Mouse (Mus musculus): ENCODE data around the gene Nupr1. TPM values are rescaled to one million over a fixed set of nuclear protein-coding genes. Genes with fewer than 3 reads are reported as not detected.
"Not testable (repeated sequence)": the region's sequence is repeated elsewhere in the genome, so short reads cannot be mapped to it uniquely, and the experiment has no call there.

Gene Nupr1
- polyA plus RNA-seq, 1 experiment: 27.5 TPM

DNA sequence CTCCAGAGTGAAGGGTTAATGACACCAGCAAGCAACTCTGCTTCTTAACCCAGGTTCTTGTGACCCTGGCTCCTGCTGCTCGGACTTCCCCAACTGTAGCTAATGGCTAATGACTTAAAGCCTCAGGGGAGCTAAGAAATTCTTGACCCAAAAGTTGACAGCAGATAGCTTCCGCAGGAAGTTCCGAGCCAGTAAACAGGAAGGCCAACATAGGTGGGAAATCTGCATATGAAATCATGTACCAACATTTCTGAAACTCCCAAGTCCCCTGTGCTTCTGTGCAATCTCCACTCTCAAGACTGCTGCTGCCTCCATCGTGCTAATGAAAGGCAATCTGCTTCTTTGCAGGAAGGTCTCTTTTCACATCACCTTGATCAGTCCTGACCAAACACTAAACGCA, 15.0 kb upstream of the Nupr1 start:
- no peak for TF ChIP-seq FLI1 (IDR thresholded peaks at IDR 0.05; ENCODE audit: low read length)
- no peak for TF ChIP-seq GATA1 (IDR thresholded peaks at IDR 0.05; ENCODE audit: borderline replicate concordance, low read length)
- H3K36me3 ChIP-seq (replicated peaks; ENCODE audit: low read length): peaks cover 12% of the 10 kb centered on the region
- H3K4me1 ChIP-seq: peaks cover 81% of the 10 kb centered on the region
- H3K4me3 ChIP-seq (replicated peaks): no peak overlapping the region
- no peaks in the 10 kb centered on the region for H3K27me3 ChIP-seq (replicated peaks)
- H3K9me3 ChIP-seq: no peaks in the 10 kb centered on the region

DNA sequence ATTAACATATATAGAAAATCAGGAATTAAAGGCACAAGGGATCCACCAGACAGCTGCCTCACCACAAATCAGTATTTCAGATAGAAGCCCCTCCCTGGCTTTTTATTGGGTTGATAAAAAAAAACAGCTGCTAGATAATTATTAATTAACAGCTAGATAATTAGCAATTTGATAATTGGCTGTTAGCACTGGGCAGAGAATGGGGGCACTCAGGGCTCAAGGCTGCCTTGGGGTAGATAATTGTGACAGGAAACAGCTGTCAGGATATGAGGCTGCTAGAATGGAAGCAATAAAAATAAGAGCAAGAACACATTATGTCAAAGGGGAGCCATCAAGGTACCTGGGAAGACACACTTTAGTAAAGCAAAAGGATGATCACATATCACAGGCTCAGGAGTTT, 14.3 kb upstream of the Nupr1 start:
- Histone ChIP-seq H3K9me3 (no peaks in the 10 kb centered on the region), H3K4me1 (peaks cover 73% of the 10 kb centered on the region), H3K4me3 (replicated peaks) (no peak overlapping the region), H3K27me3 (replicated peaks) (no peaks in the 10 kb centered on the region), H3K36me3 (replicated peaks; ENCODE audit: low read length) (peaks cover 18% of the 10 kb centered on the region)
- TF ChIP-seq FLI1 (IDR thresholded peaks at IDR 0.05; ENCODE audit: low read length) (no peak), GATA1 (IDR thresholded peaks at IDR 0.05; ENCODE audit: borderline replicate concordance, low read length) (no peak)

DNA sequence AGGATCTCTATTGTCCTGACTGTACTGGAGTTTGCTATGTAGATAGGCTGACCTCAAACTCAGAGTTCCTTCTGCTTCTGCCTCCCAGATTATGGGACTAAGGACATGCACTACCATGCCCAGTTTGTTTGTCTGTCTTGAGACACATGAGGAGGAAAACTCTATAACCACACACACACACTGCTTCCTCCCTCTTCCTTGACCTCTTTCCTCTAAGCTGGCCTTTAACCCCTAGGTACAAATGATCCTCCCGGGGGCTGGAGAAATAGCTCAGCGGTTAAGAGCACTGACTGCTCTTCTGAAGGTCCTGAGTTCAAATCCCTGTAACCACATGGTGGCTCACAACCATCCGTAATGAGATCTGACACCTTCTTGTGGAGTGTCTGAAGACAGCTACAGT, 13.7 kb upstream of the Nupr1 start:
- no peaks in the 10 kb centered on the region for H3K27me3 ChIP-seq (replicated peaks)
- no peaks in the 10 kb centered on the region for H3K9me3 ChIP-seq
- no peak overlapping the region for H3K4me3 ChIP-seq (replicated peaks)
- TF ChIP-seq GATA1 (IDR thresholded peaks at IDR 0.05; ENCODE audit: borderline replicate concordance, low read length) (no peak), FLI1 (IDR thresholded peaks at IDR 0.05; ENCODE audit: low read length) (no peak)
- peaks cover 24% of the 10 kb centered on the region for H3K36me3 ChIP-seq (replicated peaks; ENCODE audit: low read length)
- H3K4me1 ChIP-seq: peaks cover 69% of the 10 kb centered on the region

DNA sequence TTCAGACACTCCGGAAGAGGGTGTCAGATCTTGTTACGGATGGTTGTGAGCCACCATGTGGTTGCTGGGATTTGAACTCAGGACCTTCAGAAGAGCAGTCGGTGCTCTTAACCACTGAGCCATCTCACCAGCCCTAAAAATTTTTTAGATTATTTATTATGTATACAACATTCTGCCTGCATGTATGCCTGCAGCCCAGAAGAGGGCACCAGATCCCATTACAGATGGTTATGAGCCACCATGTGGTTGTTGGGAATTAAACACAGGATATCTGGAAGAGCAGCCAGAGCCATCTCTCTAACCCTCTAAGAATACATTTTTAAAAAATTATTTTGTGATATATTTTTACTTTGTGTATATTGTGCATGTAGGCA, 12.6 kb upstream of the Nupr1 start:
- not testable (repeated sequence) for H3K9me3 ChIP-seq; H3K4me3 ChIP-seq (replicated peaks); H3K27me3 ChIP-seq (replicated peaks)
- peaks cover 65% of the 10 kb centered on the region for H3K4me1 ChIP-seq
- peaks cover 33% of the 10 kb centered on the region for H3K36me3 ChIP-seq (replicated peaks; ENCODE audit: low read length)

DNA sequence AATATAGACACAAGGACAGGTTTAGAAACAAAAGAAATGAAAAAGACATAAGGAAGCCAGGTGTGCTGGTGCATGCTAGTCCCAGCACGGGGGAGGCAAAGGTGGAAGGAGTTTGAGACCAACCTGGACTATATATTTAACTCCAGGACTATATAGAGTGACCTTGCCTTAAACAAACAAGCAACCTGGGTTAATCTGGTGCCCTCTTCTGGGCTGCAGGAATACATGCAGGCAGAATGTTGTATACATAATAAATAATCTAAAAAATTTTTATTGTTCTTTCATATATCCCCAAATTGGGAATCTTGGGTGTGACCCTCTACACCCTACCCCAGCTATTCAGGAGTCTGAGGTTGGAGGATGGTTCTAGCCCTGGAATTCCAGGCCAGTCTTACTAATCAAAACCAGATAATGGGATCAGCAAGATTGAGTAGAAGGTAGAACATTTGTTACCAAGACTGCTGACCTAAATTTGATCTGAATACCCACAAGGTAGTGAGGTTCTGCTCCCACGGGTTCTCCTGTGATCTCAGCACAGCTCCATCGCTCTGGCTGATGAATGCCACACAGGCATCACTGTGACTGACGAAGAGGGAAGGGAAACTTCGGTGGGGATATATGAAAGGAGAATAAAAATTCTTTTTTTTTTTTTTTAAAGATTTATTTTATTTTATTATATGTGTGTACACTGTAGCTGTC, 12.0 kb upstream of the Nupr1 start:
- no peaks in the 10 kb centered on the region for H3K27me3 ChIP-seq (replicated peaks)
- TF ChIP-seq FLI1 (IDR thresholded peaks at IDR 0.05; ENCODE audit: low read length) (no peak), GATA1 (IDR thresholded peaks at IDR 0.05; ENCODE audit: borderline replicate concordance, low read length) (no peak)
- H3K9me3 ChIP-seq: no peaks in the 10 kb centered on the region
- H3K4me3 ChIP-seq (replicated peaks): no peak overlapping the region
- H3K4me1 ChIP-seq: peaks cover 63% of the 10 kb centered on the region
- H3K36me3 ChIP-seq (replicated peaks; ENCODE audit: low read length): peaks cover 34% of the 10 kb centered on the region

DNA sequence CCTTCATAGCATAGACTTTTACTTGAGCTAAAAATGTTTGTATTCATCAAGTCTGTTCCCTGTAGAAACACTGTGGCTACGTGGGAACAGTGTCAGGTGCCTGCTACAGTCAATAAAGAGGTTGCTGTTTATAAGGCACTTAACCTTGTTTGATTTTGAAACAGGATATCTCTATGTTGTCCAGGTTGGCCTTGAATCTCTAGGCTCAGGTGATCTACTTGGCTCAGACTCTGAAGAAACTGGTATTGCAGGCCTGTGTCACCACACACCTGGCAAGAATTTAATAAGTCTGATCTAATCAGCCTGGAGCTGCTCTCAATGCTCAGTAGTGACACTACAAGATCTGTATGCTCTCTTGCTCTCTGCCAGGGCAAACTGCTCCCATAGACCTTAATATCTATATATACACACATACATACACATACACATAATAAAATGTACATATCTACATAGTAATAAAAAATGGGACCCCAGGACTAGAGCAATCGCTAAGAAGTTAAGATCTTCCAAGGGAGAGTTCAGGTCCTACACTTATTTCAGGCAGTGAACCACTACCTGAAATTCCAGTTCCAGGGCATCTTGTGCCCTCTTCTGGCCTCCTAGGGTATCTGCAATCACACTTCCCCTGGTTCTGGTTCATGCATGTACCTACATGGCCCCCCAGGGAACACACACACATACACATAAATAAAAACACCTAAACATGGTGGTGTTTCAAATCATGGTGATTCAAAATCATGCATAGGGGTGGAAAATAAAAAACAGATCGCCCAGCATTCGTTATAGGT, 6.3 kb upstream of the Nupr1 start:
- TF ChIP-seq GATA1 (IDR thresholded peaks at IDR 0.05; ENCODE audit: borderline replicate concordance, low read length) (no peak), FLI1 (IDR thresholded peaks at IDR 0.05; ENCODE audit: low read length) (no peak)
- Histone ChIP-seq H3K4me3 (replicated peaks) (no peak overlapping the region), H3K4me1 (peaks cover 61% of the 10 kb centered on the region), H3K9me3 (no peaks in the 10 kb centered on the region), H3K27me3 (replicated peaks) (no peaks in the 10 kb centered on the region), H3K36me3 (replicated peaks; ENCODE audit: low read length) (peaks cover 69% of the 10 kb centered on the region)

DNA sequence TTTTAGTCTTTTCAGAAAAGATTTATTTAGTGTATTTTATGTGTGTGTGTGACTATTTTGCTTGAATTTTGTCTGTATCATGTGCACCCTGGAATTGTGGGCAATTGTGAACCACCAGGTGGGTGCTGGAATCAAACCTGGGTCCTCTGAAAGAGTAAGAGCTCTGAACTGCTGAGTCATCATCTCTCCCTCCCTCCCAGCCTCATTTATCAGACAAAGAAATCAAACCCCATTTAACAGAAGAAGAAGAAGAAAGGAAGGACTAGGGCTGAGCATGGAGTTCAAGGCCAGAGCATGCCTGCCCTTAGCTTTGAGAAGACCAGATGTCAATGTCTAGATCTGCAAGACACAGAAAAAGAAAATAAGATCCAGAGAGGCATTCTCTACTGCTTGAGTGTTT, 4.7 kb upstream of the Nupr1 start:
- TF ChIP-seq FLI1 (IDR thresholded peaks at IDR 0.05; ENCODE audit: low read length) (no peak), GATA1 (IDR thresholded peaks at IDR 0.05; ENCODE audit: borderline replicate concordance, low read length) (no peak)
- Histone ChIP-seq H3K27me3 (replicated peaks) (no peaks in the 10 kb centered on the region), H3K4me1 (peaks cover 72% of the 10 kb centered on the region), H3K36me3 (replicated peaks; ENCODE audit: low read length) (peaks cover 74% of the 10 kb centered on the region), H3K4me3 (replicated peaks) (no peak overlapping the region), H3K9me3 (no peaks in the 10 kb centered on the region)

DNA sequence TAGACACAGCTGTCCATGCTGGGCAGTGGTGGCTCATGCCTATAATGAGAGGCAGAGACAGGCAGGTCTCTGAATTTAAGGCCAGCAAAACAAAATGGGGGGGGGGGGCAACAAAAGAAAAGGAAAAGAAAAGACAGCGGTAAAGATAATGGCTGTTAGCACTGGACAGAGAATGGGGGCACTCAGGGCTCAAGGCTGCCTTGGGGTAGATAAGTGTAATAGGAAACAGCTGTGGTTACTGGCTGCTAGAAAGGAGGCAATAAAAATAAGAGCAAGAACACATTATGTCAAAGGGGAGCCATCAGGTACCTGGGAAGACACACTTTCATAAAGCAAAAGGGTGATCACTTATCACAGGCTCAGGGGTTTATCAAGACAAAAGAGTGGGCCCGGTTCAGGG, 1.8 kb upstream of the Nupr1 start:
- Histone ChIP-seq H3K4me3 (replicated peaks) (peak overlapping the region; percentile 0), H3K36me3 (replicated peaks; ENCODE audit: low read length) (peaks cover 62% of the 10 kb centered on the region), H3K9me3 (no peaks in the 10 kb centered on the region), H3K27me3 (replicated peaks) (no peaks in the 10 kb centered on the region), H3K4me1 (peaks cover 91% of the 10 kb centered on the region)
- 0 out of 3 replicates have a peak, but pooled peaks have one; percentile 39 for TF ChIP-seq GATA1 (IDR thresholded peaks at IDR 0.05; ENCODE audit: borderline replicate concordance, low read length)
- no peak for TF ChIP-seq FLI1 (IDR thresholded peaks at IDR 0.05; ENCODE audit: low read length)

DNA sequence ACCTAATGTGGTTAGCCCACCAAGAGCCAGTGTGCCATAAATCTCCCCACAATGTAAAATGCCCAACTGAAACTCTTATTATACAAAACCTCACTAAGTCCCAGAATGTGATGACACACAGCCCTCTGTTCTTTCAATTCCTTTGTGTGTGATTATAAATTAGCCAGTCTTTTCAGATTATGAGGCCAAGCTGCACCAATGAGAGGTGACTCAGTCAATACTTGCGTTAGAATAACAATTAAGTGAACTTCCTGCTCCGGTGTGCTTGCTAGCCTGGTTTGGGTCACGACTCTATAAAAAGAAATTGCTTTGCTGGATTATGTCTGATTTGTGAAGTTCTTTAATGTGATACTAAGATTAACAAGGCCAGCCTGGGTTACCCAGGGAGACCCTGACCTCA, 746 bp downstream of the Nupr1 start:
- no peak overlapping the region for H3K4me3 ChIP-seq (replicated peaks)
- H3K9me3 ChIP-seq: no peaks in the 10 kb centered on the region
- TF ChIP-seq GATA1 (IDR thresholded peaks at IDR 0.05; ENCODE audit: borderline replicate concordance, low read length) (no peak), FLI1 (IDR thresholded peaks at IDR 0.05; ENCODE audit: low read length) (no peak)
- peaks cover 59% of the 10 kb centered on the region for H3K36me3 ChIP-seq (replicated peaks; ENCODE audit: low read length)
- H3K4me1 ChIP-seq: peaks cover 97% of the 10 kb centered on the region
- no peaks in the 10 kb centered on the region for H3K27me3 ChIP-seq (replicated peaks)

DNA sequence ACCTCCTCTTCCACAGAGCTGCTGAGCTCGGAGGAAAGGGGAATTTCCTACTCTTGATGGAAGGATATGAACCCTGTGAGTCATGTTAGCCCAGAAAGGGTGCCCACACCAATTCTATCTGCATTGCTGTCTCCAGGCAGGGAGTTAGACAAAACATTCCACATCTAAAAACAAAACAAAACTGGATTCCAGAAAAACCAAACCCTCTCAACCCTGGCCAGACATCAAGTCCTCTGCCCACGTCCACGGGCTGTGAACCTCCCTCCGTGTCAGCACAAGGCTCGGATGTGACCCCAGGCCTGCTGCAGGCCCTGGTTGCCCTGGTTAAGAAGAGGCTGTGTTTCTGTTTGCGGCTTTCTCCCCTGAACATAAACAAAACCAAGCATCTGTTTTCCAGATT, 2.5 kb downstream of the Nupr1 start:
- H3K9me3 ChIP-seq: no peaks in the 10 kb centered on the region
- TF ChIP-seq GATA1 (IDR thresholded peaks at IDR 0.05; ENCODE audit: borderline replicate concordance, low read length) (no peak), FLI1 (IDR thresholded peaks at IDR 0.05; ENCODE audit: low read length) (no peak)
- no peaks in the 10 kb centered on the region for H3K27me3 ChIP-seq (replicated peaks)
- peak overlapping the region; percentile 50 for H3K4me3 ChIP-seq (replicated peaks)
- peaks cover 57% of the 10 kb centered on the region for H3K36me3 ChIP-seq (replicated peaks; ENCODE audit: low read length)
- H3K4me1 ChIP-seq: peaks cover 97% of the 10 kb centered on the region
